In the genomic region with DNA sequence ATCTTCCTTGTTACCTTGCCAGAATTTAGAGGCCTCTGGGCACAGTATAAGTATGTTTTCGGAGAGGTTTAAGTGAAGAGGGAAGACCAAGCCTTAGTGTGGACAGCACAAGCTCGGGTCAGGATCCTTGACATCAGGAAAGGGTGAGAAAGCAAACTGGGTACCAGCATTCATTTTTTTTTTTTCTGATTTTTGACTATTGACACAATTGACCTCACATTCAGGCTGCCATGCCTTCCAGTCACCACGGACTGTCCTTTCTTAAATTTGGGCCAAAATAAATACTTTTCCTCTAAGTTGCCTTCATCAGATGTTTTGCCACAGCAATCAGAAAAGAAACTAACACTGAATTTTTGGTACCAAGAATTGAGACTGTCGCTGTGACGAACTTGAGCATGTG, we compare ENCODE assay signal across 34 mouse cellular contexts.
"Had no signal": no experiment of that assay in that cellular context is flagged by ENCODE, and none has a peak within 500 bp of the region (broad histone marks: within the 10 kb centered on the region; RNA-seq: fewer than 3 reads in every experiment).

No protein-coding gene starts in this region.

- H3K4me2 ChIP-seq: heart, embryonic 11.5 days; heart, embryonic 13.5 days; heart, embryonic 15.5 days; hindbrain, embryonic 12.5 days; hindbrain, embryonic 13.5 days; hindbrain, embryonic 14.5 days; hindbrain, embryonic 15.5 days; intestine, embryonic 15.5 days; kidney, embryonic 15.5 days had no signal

- H3K27me3 ChIP-seq: heart, embryonic 13.5 days; heart, embryonic 15.5 days; hindbrain, embryonic 12.5 days; hindbrain, embryonic 13.5 days; hindbrain, embryonic 15.5 days; intestine, embryonic 15.5 days; kidney, embryonic 15.5 days had no signal

- DNase-seq: heart, postnatal 10 days; heart, postnatal 14 days; heart, postnatal 36 days; heart, postnatal 4 days; kidney, adult 11 months; kidney, adult 18-20 months; kidney, adult 2 months; kidney, adult 8-10 months; kidney, adult 9 months; kidney, postnatal 10 days; kidney, postnatal 14 days; kidney, postnatal 25 days; kidney, postnatal 36 days; kidney, postnatal 4 days; layer of hippocampus, adult 9-11 months; layer of hippocampus, postnatal 36 days had no signal

- H3K4me3 ChIP-seq: heart, embryonic 10.5 days; heart, embryonic 13.5 days; heart, embryonic 15.5 days; hindbrain, embryonic 10.5 days; hindbrain, embryonic 12.5 days; hindbrain, embryonic 13.5 days; hindbrain, embryonic 15.5 days; intestine, embryonic 15.5 days; kidney, embryonic 15.5 days; layer of hippocampus, adult 2 months had no signal

- H3K9ac ChIP-seq: heart, embryonic 13.5 days; heart, embryonic 15.5 days; hindbrain, embryonic 12.5 days; hindbrain, embryonic 13.5 days; hindbrain, embryonic 14.5 days; hindbrain, embryonic 15.5 days; intestine, embryonic 15.5 days; kidney, embryonic 15.5 days had no signal

- ATAC-seq: hindbrain, embryonic 16.5 days; hindbrain, postnatal 0 days; inflammation-experienced regulatory T-cells, adult 6 months; intestine, embryonic 15.5 days; intestine, embryonic 16.5 days; intestine, postnatal 0 days had no signal

- H3K9me3 ChIP-seq: heart, embryonic 10.5 days; heart, embryonic 13.5 days; heart, embryonic 15.5 days; hindbrain, embryonic 10.5 days; hindbrain, embryonic 12.5 days; hindbrain, embryonic 13.5 days; hindbrain, embryonic 15.5 days; intestine, embryonic 15.5 days; kidney, embryonic 15.5 days had no signal

- H3K36me3 ChIP-seq: heart, embryonic 10.5 days; heart, embryonic 13.5 days; heart, embryonic 15.5 days; hindbrain, embryonic 10.5 days; hindbrain, embryonic 12.5 days; hindbrain, embryonic 13.5 days; hindbrain, embryonic 15.5 days; intestine, embryonic 15.5 days; kidney, embryonic 15.5 days had no signal

- H3K4me1 ChIP-seq: heart, embryonic 10.5 days; heart, embryonic 13.5 days; heart, embryonic 15.5 days; hindbrain, embryonic 10.5 days; hindbrain, embryonic 12.5 days; hindbrain, embryonic 15.5 days; intestine, embryonic 15.5 days; kidney, embryonic 15.5 days had no signal

- H3K27ac ChIP-seq: heart, embryonic 10.5 days; heart, embryonic 13.5 days; heart, embryonic 15.5 days; hindbrain, embryonic 10.5 days; hindbrain, embryonic 12.5 days; hindbrain, embryonic 13.5 days; hindbrain, embryonic 14.5 days; hindbrain, embryonic 15.5 days; hindbrain, postnatal 0 days; intestine, embryonic 15.5 days; kidney, embryonic 15.5 days; kidney, postnatal 0 days; layer of hippocampus, adult 2 months had no signal
